Mouse (Mus musculus): ENCODE data around the gene Wdr66. TPM values are rescaled to one million over a fixed set of nuclear protein-coding genes. Genes with fewer than 3 reads are reported as not detected.
A peak's percentile ranks its signal among the peaks of the same experiment; 100 is the strongest.

The Wdr66 gene
- polyA plus RNA-seq, 1 experiment from 2014 or later, result 2.7 TPM

- Histone ChIP-seq H3K9ac (replicated peaks) (no peak overlapping the region), H3K9me3 (no peaks in the 10 kb centered on the region), H3K4me3 (no peak overlapping the region), H3K27ac (replicated peaks) (peak overlapping the region; percentile 74), H3K4me2 (replicated peaks) (no peak overlapping the region), H3K27me3 (no peaks in the 10 kb centered on the region), H3K4me1 (peaks cover 59% of the 10 kb centered on the region), H3K36me3 (no peaks in the 10 kb centered on the region)
- 58% methylated on average over 9 of the region's 9 CpGs for WGBS
- ATAC-seq (replicated peaks), result no peak; the same call in 1 of the 2 replicates
These were observed 24.9 kb downstream of the Wdr66 start for GRCm38 (mm10) chr5:123276636-123277341.

GRCm38 (mm10) chr5:123277342-123277701, 25.4 kb downstream of the Wdr66 start:
- 10% methylated on average over 7 of the region's 7 CpGs for WGBS
- Histone ChIP-seq H3K36me3 (no peaks in the 10 kb centered on the region), H3K4me3 (no peak overlapping the region), H3K9me3 (no peaks in the 10 kb centered on the region), H3K9ac (replicated peaks) (no peak overlapping the region), H3K4me1 (peaks cover 57% of the 10 kb centered on the region), H3K4me2 (replicated peaks) (no peak overlapping the region; the same call in 1 of the 2 replicates), H3K27me3 (no peaks in the 10 kb centered on the region), H3K27ac (replicated peaks) (peak overlapping the region; percentile 74)
- peak; percentile 63 for ATAC-seq (replicated peaks)

GRCm38 (mm10) chr5:123277704-123278103, 25.8 kb downstream of the Wdr66 start:
- Histone ChIP-seq H3K9me3 (no peaks in the 10 kb centered on the region), H3K36me3 (no peaks in the 10 kb centered on the region), H3K27ac (replicated peaks) (peak overlapping the region; percentile 74), H3K4me3 (no peak overlapping the region), H3K4me2 (replicated peaks) (no peak overlapping the region; the same call in 1 of the 2 replicates), H3K27me3 (no peaks in the 10 kb centered on the region), H3K4me1 (peaks cover 54% of the 10 kb centered on the region), H3K9ac (replicated peaks) (no peak overlapping the region)
- no peak for ATAC-seq (replicated peaks)
- WGBS, result 54% methylated on average over 4 of the region's 4 CpGs

GRCm38 (mm10) chr5:123279248-123279647, 27.3 kb downstream of the Wdr66 start:
- no peak overlapping the region for H3K4me3 ChIP-seq
- H3K9me3 ChIP-seq, result no peaks in the 10 kb centered on the region
- WGBS, result 88% methylated on average over 4 of the region's 4 CpGs
- H3K9ac ChIP-seq (replicated peaks), result no peak overlapping the region
- peaks cover 39% of the 10 kb centered on the region for H3K4me1 ChIP-seq
- no peak overlapping the region for H3K4me2 ChIP-seq (replicated peaks)
- H3K27me3 ChIP-seq, result no peaks in the 10 kb centered on the region
- no peak for ATAC-seq (replicated peaks)
- H3K36me3 ChIP-seq, result no peaks in the 10 kb centered on the region
- H3K27ac ChIP-seq (replicated peaks), result peak overlapping the region; percentile 67

- H3K27me3 ChIP-seq, result no peaks in the 10 kb centered on the region
- H3K27ac ChIP-seq (replicated peaks), result peak overlapping the region; percentile 56
- no peak overlapping the region for H3K4me3 ChIP-seq
- no peak for ATAC-seq (replicated peaks)
- H3K4me1 ChIP-seq, result peaks cover 17% of the 10 kb centered on the region
- no peak overlapping the region for H3K4me2 ChIP-seq (replicated peaks)
- 72% methylated on average over 9 of the region's 9 CpGs for WGBS
- H3K9me3 ChIP-seq, result no peaks in the 10 kb centered on the region
- no peaks in the 10 kb centered on the region for H3K36me3 ChIP-seq
- H3K9ac ChIP-seq (replicated peaks), result no peak overlapping the region
These were observed 29.6 kb downstream of the Wdr66 start for GRCm38 (mm10) chr5:123281336-123282136.

GRCm38 (mm10) chr5:123285174-123285573, 33.3 kb downstream of the Wdr66 start:
- Histone ChIP-seq H3K4me3 (no peak overlapping the region), H3K36me3 (no peaks in the 10 kb centered on the region), H3K27ac (replicated peaks) (no peak overlapping the region; the same call in 1 of the 2 replicates), H3K9me3 (no peaks in the 10 kb centered on the region), H3K27me3 (no peaks in the 10 kb centered on the region), H3K4me1 (no peaks in the 10 kb centered on the region), H3K4me2 (replicated peaks) (no peak overlapping the region), H3K9ac (replicated peaks) (no peak overlapping the region)
- ATAC-seq (replicated peaks), result 0 out of 2 replicates have a peak, but pooled peaks have one; percentile 51
- WGBS, result 45% methylated on average over 8 of the region's 8 CpGs

- no peak for ATAC-seq (replicated peaks)
- Histone ChIP-seq H3K9me3 (no peaks in the 10 kb centered on the region), H3K36me3 (no peaks in the 10 kb centered on the region), H3K27me3 (no peaks in the 10 kb centered on the region), H3K4me1 (no peaks in the 10 kb centered on the region), H3K9ac (replicated peaks) (no peak overlapping the region), H3K4me3 (no peak overlapping the region), H3K4me2 (replicated peaks) (no peak overlapping the region), H3K27ac (replicated peaks) (no peak overlapping the region)
- WGBS, result 82% methylated on average over 5 of the region's 5 CpGs
These were observed 36.2 kb downstream of the Wdr66 start for GRCm38 (mm10) chr5:123288079-123288478.

- peak overlapping the region; percentile 31 for H3K27ac ChIP-seq (replicated peaks)
- WGBS, result 63% methylated on average over 9 of the region's 9 CpGs
These were observed 42.8 kb downstream of the Wdr66 start for GRCm38 (mm10) chr5:123294653-123295052.

GRCm38 (mm10) chr5:123296224-123296806, 44.4 kb downstream of the Wdr66 start:
- Histone ChIP-seq H3K9ac (replicated peaks) (no peak overlapping the region), H3K27me3 (no peaks in the 10 kb centered on the region), H3K9me3 (no peaks in the 10 kb centered on the region), H3K4me1 (peaks cover 29% of the 10 kb centered on the region), H3K4me2 (replicated peaks) (no peak overlapping the region), H3K36me3 (no peaks in the 10 kb centered on the region), H3K4me3 (no peak overlapping the region), H3K27ac (replicated peaks) (no peak overlapping the region)
- no peak for ATAC-seq (replicated peaks)
- WGBS, result 63% methylated on average over 12 of the region's 12 CpGs

More at GRCm38 (mm10) chr5:123294653-123295052, 42.8 kb downstream of the Wdr66 start:
- Histone ChIP-seq H3K9ac (replicated peaks) (no peak overlapping the region), H3K4me1 (peaks cover 13% of the 10 kb centered on the region), H3K4me2 (replicated peaks) (no peak overlapping the region), H3K27me3 (no peaks in the 10 kb centered on the region), H3K9me3 (no peaks in the 10 kb centered on the region), H3K36me3 (no peaks in the 10 kb centered on the region), H3K4me3 (no peak overlapping the region)
- no peak for ATAC-seq (replicated peaks)

GRCm38 (mm10) chr5:123296972-123297754, 45.3 kb downstream of the Wdr66 start:
- WGBS, result 62% methylated on average over 23 of the region's 23 CpGs

GRCm38 (mm10) chr5:123297830-123298229, 45.9 kb downstream of the Wdr66 start:
- H3K27me3 ChIP-seq, result no peaks in the 10 kb centered on the region
- peaks cover 42% of the 10 kb centered on the region for H3K4me1 ChIP-seq
- H3K27ac ChIP-seq (replicated peaks), result no peak overlapping the region
- WGBS, result 70% methylated on average over 7 of the region's 7 CpGs
- ATAC-seq (replicated peaks), result no peak
- no peak overlapping the region for H3K9ac ChIP-seq (replicated peaks)
- no peak overlapping the region for H3K4me2 ChIP-seq (replicated peaks)
- H3K9me3 ChIP-seq, result no peaks in the 10 kb centered on the region
- H3K4me3 ChIP-seq, result no peak overlapping the region
- no peaks in the 10 kb centered on the region for H3K36me3 ChIP-seq

More at GRCm38 (mm10) chr5:123296972-123297754, 45.3 kb downstream of the Wdr66 start:
- no peaks in the 10 kb centered on the region for H3K27me3 ChIP-seq
- H3K4me1 ChIP-seq, result peaks cover 38% of the 10 kb centered on the region
- no peak for ATAC-seq (replicated peaks)
- H3K4me2 ChIP-seq (replicated peaks), result no peak overlapping the region
- H3K27ac ChIP-seq (replicated peaks), result no peak overlapping the region
- no peaks in the 10 kb centered on the region for H3K36me3 ChIP-seq
- H3K9ac ChIP-seq (replicated peaks), result no peak overlapping the region
- H3K4me3 ChIP-seq, result no peak overlapping the region
- no peaks in the 10 kb centered on the region for H3K9me3 ChIP-seq
